Mouse (Mus musculus) CD4-positive, CD25-positive, alpha-beta regulatory T cell, adult 2 months (primary cell): Measurements from ENCODE around the gene Tmem108.

Experiments
- DNase-seq: peaks from one replicate; pipeline ENCODE4 v3.0.0-alpha.2; 2012; ENCODE audit warnings: low read depth, low spot score

The Tmem108 gene

DNA sequence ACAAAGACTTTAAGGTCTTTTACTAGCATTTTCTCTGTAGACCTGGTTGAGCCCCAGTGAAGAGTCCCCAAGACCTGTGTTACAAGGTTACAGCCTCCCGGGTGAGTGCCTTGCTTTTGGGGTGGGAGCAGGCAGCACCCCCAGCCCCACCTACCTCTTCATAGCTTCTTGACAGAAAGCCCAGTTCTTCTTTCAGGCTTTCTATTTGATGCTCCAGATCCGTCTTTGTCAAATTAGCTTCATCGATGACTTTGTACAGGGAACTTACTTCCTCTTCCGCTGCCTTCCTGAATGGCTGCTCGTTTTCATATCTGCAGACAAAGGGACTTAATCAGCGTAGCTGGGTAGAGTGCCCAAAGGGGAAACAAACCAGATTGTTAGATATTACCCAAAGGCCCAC, 312.0 kb downstream of the Tmem108 start:
- no peak for DNase-seq

DNA sequence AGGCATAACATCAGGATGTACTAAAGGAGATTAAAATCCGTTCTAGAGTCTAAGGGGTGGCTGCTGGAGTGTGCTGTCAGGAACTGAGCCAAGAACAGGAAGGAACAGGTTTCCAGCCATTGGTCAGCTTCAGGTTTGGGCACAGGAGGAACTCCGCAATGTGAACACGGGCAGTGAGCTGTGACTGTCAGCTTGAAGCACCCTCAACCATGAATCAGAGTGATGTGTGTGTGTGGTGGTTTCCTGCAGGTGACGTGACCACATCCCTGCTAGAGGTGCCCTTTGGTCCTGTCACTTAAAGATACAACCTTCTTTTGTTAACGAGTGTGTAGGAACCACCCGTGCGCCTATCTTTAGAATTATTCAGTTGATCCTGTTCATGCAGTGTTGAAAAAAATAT, 312.5 kb downstream of the Tmem108 start:
- peak; percentile 40 for DNase-seq

DNA sequence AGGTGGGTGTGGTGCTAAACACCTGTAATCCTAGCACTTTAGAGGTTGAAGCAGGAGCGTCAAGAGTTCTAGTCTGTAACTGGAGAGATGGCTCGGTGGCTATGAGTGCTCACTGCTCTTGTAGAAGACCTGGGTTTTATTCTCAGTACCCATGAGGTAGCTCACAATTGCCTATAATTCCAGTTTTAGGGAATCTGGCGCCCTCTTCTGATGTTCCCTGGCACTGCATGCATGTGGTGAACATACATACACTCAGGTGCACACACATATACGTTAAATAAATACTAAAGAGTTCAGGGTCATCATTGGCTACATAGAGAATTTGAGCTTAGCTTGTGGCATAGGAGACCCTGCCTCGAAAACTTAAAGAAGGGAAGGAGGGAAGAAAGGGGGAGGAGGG, 317.0 kb downstream of the Tmem108 start:
- no peak for DNase-seq

DNA sequence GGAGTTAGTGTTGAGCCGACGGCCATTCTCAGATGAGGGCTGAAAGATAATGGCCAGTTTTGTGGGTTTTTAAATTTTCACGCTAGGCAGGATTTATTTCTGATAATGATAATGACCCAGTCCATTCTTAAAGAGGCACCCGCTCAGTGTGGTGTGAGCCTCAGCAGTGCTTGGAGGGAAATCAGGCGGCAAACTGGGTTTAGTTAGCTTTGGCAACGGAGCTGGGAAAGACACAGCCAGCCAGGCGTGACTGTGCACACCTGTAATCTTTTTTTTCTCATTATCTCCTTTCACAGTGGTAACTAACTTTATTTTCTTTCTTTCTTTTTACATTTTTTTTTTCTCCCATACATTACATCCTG, 317.8 kb downstream of the Tmem108 start:
- no peak for DNase-seq

DNA sequence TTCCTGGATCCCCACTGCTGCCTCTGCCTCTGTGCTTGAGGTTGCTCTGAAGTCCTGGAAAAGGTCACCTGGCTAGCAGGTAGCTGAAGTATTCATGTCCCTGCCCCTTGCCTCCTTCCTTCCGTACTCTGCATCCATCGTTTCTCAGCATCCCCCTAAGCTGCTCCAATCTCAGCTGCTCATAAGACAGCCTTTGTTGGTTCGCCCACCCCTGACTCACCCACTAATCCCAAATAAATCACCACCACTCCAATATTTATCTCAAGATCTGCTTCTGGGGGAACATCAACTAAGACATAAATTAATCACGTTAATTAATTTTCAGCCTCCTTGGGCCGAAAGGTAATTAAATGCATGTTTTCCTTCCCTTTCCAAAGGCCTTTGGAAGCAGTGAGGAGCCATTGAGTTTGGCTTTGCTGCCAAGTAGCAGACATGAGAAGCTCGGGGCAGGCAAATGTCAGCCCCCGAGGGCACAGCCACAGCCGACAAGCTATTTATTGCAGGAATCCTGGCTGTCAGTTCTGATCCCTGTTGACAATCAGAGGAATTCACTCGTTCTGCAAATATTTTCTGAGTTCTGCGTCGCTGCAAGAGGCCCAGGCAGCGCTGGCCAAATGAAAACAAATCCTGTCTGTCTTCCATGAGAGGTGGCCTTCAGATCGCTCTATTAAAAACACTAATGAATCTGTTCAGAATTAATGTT, 318.4 kb downstream of the Tmem108 start:
- no peak for DNase-seq

DNA sequence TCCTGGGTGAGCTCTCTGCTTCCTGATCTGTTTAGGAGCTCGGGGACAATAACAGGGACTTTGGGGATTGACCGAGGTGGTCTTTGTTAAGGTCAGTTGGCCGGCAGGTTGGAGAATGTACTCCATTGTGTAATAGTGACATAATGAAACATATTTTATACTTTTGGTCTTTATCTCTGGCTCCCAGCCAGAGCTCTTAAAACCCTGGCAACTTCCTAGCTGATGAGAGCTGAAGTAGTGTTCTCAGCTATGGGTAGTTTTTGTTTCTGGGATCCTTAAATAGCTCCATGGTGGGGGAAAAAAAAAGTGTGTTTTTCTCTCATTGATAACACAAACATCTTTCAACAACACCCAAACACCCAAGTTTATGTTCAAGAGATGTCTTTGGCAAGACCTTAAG, 321.0 kb downstream of the Tmem108 start:
- DNase-seq, result no peak

DNA sequence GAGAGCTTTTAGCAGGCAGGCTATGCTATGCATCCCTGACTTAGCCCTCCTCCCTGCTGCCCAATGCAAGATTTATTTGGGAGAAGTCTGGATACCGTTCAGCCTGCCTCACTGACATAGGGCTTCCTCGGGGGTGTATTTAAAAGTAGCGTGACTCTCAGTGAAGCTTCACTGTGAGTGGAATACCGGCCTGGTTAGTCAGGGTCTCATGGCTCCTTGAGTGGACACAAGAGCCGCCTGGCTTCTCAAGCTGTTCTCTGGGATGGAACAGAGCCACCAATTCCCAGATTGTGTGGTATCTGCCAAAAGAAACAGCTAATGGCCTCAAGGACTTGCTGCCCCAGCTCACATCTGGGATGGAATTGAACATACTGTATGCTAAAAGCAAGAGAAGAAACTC, 324.5 kb downstream of the Tmem108 start:
- DNase-seq, result no peak

DNA sequence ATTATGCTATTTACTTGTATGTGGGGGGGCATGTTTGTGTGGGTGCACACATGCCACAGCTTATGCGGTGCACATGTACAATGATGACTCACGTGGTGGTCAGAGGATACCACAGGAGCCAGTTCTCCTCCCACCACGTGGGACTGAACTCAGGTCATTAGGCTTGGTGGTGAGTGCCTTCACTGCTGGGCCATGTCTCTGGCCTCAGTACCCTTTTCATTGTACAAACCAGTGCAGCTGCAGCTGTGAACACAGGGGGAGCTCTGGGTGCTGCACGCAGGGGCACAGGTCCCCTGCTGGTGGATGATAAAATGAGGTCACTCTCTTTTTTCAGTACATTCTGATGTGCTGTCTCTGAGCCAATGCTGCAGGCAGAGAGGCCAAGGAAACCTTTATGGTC, 327.5 kb downstream of the Tmem108 start:
- DNase-seq, result peak; percentile 71
